Mouse (Mus musculus) gastrocnemius, postnatal 14 days (tissue): ENCODE measurements around the gene Tsks. TPM values are rescaled to one million over a fixed set of nuclear protein-coding genes. Genes with fewer than 3 reads are reported as not detected.
A peak's percentile ranks its signal among the peaks of the same experiment; 100 is the strongest.

Experiments used
- DNase-seq: peaks from one replicate; pipeline ENCODE4 v3.0.0; 2021; ENCODE audit warnings: mixed read lengths
- intact Hi-C: fragments of 180-260 bp; cut with DNase I; formaldehyde crosslinking; loops from one replicate; pipeline ENCODE4 v1.15.1; 2025; ENCODE audit warnings: low total_unique reads
- total RNA-seq, 2 experiments: library from RNA; stranded (reverse); gene quantifications; 2 replicates each; pipeline ENCODE4 v1.2.3; 2021

Gene Tsks
- total RNA-seq, 2 experiments from 2014 or later = not detected

GRCm38 (mm10) chr7:44966638-44967037 is 23.6 kb downstream of the Tsks start:
- intact Hi-C loops = no loop called here

GRCm38 (mm10) chr7:44970231-44970691 is 27.3 kb downstream of the Tsks start:
- peak; percentile 88 for DNase-seq
- intact Hi-C loops = no loop called here

More at GRCm38 (mm10) chr7:44966638-44967037, 23.6 kb downstream of the Tsks start:
- DNase-seq = no peak

GRCm38 (mm10) chr7:44971142-44971541 is 28.1 kb downstream of the Tsks start:
- no peak for DNase-seq
- intact Hi-C loops = no loop called here

GRCm38 (mm10) chr7:44973415-44974130 is 30.6 kb downstream of the Tsks start:
- no peak for DNase-seq
- intact Hi-C loops = no loop called here

GRCm38 (mm10) chr7:44974383-44975116 is 31.5 kb downstream of the Tsks start, which contains the start of gene Cpt1c:
Cpt1c (minus strand) TSS chr7:44974851.
- intact Hi-C loops = no loop called here
- peak; percentile 84 for DNase-seq

GRCm38 (mm10) chr7:44975117-44975419 is 32.1 kb downstream of the Tsks start:
- intact Hi-C loops = no loop called here

GRCm38 (mm10) chr7:44978300-44978699 is 35.3 kb downstream of the Tsks start:
- no peak for DNase-seq
- intact Hi-C loops = no loop called here

More at GRCm38 (mm10) chr7:44975117-44975419, 32.1 kb downstream of the Tsks start:
- no peak for DNase-seq

GRCm38 (mm10) chr7:44981539-44981938 is 38.5 kb downstream of the Tsks start:
- no peak for DNase-seq
- intact Hi-C loops = no loop called here

GRCm38 (mm10) chr7:44983085-44983484 is 40.1 kb downstream of the Tsks start:
- DNase-seq = peak; percentile 88
- intact Hi-C loops = no loop called here

GRCm38 (mm10) chr7:44983944-44984832 is 41.2 kb downstream of the Tsks start:
- peak; percentile 33 for DNase-seq
- intact Hi-C loops = no loop called here

- no peak for DNase-seq
- intact Hi-C loops = no loop called here
These were observed 41.8 kb downstream of the Tsks start for GRCm38 (mm10) chr7:44984833-44985164.

- peak; percentile 85 for DNase-seq
- intact Hi-C loops = no loop called here
These were observed 42.7 kb downstream of the Tsks start for GRCm38 (mm10) chr7:44985595-44986191.

GRCm38 (mm10) chr7:44986192-44986878 is 43.3 kb downstream of the Tsks start, which contains the start of gene Prmt1:
Prmt1 (minus strand) TSS chr7:44986568.
- DNase-seq = peak; percentile 97
- intact Hi-C loops = no loop called here

GRCm38 (mm10) chr7:44986879-44987718 is 44.1 kb downstream of the Tsks start:
- no peak for DNase-seq
- intact Hi-C loops = no loop called here

- intact Hi-C loops = no loop called here
These were observed 53.7 kb downstream of the Tsks start for GRCm38 (mm10) chr7:44996672-44997071.

GRCm38 (mm10) chr7:44997231-44997939 is 54.4 kb downstream of the Tsks start, which contains the start of gene Irf3:
Irf3 (plus strand) TSS chr7:44997648.
- DNase-seq = peak; percentile 97
- intact Hi-C loops = no loop called here

More at GRCm38 (mm10) chr7:44996672-44997071, 53.7 kb downstream of the Tsks start:
- DNase-seq = no peak

- intact Hi-C loops = no loop called here
- DNase-seq = no peak
These were observed 55.0 kb downstream of the Tsks start for GRCm38 (mm10) chr7:44997940-44998428.
